Mouse (Mus musculus) erythroblast, adult 5-6 weeks (primary cell): ENCODE results near the gene Shisa9. TPM values are rescaled to one million over a fixed set of nuclear protein-coding genes. Genes with fewer than 3 reads are reported as not detected.

ENCODE experiments used
- ATAC-seq: replicated peaks from 2 replicates; pipeline ENCODE4 v1.8.0; 2016; ENCODE audit warnings: moderate number of reproducible peaks, mild to moderate bottlenecking, moderate TSS enrichment, inconsistent platforms; ENCODE audit not compliant: poor library complexity, low FRiP score, severe bottlenecking
- total RNA-seq, 2 experiments: library from RNA; stranded (forward) in 1 of 2; stranded (reverse) in 1 of 2; fragments of 150-400 nt in 1 of 2; fragments of 200-764, 138-1000 nt in 1 of 2; gene quantifications; 2 replicates each; pipeline versions ENCODE4 v1.2.3 to v1.2.4; 2015 to 2017; ENCODE audit warnings: low replicate concordance in 2 of 2

The Shisa9 gene
- total RNA-seq, 2 experiments from 2014 or later, result not detected

DNA sequence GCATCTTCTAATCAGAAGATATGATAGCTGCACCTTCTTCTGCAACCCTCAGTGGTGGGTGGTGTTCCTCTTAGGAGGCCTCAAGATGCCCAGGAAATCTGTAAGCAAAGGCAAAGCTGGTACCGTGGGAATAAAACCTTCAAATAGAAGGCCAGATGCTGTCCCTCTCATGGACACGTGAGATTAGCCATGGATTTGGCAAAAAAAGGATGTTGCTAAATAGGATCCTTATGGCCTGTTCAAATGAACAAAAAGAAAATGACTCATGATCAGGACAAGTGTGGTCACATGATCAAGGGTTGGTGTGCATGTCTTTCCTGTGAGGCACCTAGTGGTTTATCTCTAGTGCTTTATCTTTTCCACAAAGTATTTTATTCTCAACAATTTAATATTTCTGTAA lies 194.1 kb downstream of the Shisa9 start:
- ATAC-seq, result no peak

- no peak for ATAC-seq
Measured at GRCm38 (mm10) chr16:12189739-12190138, 205.8 kb downstream of the Shisa9 start.

- no peak for ATAC-seq
Measured at GRCm38 (mm10) chr16:12196841-12197240, 212.9 kb downstream of the Shisa9 start.

- no peak for ATAC-seq
Measured at GRCm38 (mm10) chr16:12197611-12198010, 213.7 kb downstream of the Shisa9 start.

GRCm38 (mm10) chr16:12201216-12201615 lies 217.3 kb downstream of the Shisa9 start:
- ATAC-seq, result no peak

DNA sequence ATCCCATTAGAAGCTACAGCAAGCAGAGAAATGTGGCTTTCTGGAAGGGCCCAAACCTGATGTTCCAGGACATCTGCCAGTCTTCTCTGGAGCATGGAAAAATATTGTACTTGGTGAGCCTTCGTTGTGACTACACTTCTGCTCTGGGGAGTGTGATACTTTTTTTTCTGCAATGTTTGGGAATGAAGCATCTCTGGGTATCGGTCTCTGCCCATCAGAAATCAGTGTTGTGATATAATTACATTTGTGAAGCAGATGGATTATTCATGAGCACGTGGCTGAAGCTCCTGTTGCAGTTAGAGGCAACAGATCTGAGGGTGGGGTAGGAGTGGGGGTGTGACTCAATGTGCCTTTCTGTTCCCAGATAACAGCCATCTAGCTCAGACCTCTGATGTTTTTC lies 218.2 kb downstream of the Shisa9 start:
- ATAC-seq, result no peak

DNA sequence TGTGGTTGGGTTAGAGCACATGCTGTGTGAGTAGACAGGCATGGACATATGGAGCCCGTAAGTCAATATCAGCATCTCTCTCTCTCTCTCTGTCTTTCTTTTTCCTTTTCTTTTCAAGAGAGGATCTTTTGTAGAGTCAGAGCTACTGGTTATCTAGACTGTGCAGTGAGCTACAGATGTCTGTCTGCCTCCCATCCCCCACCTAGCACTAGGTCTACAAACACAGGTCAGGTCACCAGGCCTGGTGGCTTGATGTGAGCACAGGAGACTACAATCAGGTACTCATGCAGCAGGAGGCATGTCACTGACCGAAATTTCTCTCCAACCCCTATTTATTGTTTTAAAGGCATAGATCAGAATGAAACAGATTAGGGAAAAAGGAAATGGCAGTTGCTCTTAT lies 219.1 kb downstream of the Shisa9 start:
- ATAC-seq, result no peak

DNA sequence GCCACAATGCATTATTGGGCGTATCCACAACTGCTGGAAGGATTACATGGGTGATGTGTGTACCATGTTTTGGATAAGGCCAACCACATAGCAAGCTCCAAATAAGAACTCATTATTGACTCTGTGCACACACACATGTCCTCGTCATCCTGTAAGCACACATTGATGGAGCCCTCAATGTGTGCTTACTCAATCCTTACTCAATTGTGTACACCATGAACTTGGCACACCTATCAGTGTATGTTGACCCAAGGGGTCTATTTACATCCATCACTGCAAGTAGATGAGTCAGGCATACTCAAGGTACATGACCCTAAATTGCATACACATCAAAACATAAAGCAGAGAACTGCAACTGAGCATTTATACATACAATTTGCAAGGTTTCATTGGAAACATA lies 220.5 kb downstream of the Shisa9 start:
- ATAC-seq, result no peak

GRCm38 (mm10) chr16:12206421-12206950 lies 222.6 kb downstream of the Shisa9 start:
- ATAC-seq, result no peak

DNA sequence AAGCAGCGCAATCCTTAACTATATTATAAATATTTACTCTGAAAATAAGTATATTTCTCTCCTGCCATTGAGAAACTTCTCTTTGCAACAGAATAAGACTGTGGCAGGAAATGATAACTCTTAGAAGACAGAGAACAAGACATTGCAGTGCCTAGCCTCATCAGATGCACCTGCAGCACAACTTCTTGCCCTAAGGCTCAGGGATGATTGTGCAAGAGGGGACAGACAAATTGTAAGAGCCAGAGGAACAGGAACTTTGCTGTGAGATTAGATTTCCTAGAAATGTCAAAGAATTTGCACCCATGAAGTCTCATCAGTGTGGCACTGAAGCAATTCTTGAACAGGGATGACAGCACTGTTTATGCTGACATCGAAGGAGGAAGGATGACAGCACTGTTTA lies 223.0 kb downstream of the Shisa9 start:
- no peak for ATAC-seq

DNA sequence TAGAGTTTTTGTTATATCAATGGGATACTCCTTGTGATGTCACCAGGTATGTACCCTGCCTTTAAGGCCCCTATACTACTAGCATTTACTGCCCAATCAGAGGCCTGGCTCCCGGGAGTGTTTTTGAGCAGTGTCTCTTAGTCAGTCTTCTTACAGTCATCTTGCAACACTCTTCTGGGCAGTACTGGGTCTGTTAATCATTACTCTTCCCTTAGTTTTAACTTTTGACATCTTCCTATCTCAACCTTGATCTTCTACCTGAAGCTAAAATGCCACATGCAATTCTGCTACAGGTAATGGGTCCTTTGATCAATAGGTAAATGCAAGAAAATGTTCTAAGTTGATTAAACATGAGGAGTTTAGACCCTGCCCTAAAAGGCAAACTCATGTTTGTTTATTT lies 225.4 kb downstream of the Shisa9 start:
- no peak for ATAC-seq

GRCm38 (mm10) chr16:12209819-12210218 lies 225.9 kb downstream of the Shisa9 start:
- no peak for ATAC-seq

GRCm38 (mm10) chr16:12214018-12214417 lies 230.1 kb downstream of the Shisa9 start:
- ATAC-seq, result no peak

- no peak for ATAC-seq
Measured at GRCm38 (mm10) chr16:12217289-12218150, 233.6 kb downstream of the Shisa9 start.

DNA sequence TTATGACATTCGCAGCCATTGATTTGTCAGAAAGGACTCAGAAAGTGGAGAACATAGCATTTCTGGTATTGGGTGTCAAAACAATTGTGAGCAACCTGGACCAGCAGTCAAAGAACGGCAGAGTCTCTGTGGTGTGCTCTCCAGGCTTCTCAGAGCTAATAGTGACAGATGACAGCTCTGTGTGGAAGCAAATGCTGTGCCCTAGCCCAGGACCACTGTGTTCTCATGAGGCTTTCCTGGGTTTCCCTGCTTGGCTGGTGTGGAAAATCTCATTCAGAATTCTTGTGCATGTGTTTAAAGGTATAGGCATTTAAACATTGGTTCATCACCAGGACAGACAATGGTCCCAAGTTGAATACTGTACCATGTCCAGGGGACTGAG lies 234.2 kb downstream of the Shisa9 start:
- ATAC-seq, result no peak

DNA sequence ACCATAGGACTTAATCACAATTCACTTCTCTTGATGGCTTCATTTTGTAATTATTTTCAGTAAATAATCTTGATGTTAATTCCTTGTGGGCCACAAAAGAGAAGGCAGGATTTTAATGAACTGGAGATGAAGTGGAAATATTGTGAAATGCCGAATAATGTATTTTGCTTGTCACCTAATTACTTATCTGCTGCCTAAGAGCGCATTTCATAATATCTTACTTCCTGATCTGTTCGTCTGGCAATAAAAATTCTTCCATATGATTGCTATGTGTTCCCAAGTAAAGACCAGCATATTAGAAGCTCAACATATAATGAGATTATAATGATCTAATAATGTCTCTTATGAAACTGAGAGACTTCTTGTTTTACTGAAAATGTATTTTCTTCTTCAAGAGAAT lies 235.9 kb downstream of the Shisa9 start:
- no peak for ATAC-seq

DNA sequence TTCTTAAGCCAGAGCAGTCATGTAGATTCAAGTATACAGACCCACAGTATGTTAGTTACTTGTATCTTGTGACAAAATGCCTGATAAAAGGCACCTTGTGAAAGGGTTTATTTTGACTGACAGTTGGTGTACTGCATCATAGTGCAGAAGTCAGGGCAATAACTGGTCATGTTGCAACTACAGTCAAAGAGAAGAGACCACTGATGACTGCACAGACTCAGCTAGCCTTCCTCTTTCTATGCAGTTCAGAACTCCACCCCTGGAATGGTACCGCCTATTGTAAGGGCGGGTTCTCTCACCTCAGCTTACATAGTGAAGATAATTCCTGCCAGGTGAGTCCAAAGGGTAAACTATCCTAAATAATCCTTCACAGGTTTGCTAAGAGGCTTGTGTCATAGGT lies 239.6 kb downstream of the Shisa9 start:
- no peak for ATAC-seq

DNA sequence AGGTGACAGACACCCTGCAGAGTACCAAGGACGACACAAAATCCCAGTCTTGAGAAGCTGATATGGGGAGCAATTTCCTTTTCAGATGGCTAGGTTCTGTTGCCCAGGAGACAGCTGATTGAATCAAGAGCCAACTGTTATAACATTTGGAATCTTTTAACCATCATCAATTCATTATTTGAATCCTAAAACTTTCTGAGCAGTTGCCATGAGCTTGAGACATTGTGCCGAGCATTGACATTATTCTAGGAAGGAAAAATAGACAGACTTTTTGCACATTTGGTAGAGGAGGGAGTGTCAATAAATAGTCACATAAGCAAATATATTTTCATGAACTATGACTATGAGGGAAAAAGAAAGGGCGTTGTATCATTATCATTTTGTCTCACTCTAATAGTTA lies 243.0 kb downstream of the Shisa9 start:
- ATAC-seq, result no peak

DNA sequence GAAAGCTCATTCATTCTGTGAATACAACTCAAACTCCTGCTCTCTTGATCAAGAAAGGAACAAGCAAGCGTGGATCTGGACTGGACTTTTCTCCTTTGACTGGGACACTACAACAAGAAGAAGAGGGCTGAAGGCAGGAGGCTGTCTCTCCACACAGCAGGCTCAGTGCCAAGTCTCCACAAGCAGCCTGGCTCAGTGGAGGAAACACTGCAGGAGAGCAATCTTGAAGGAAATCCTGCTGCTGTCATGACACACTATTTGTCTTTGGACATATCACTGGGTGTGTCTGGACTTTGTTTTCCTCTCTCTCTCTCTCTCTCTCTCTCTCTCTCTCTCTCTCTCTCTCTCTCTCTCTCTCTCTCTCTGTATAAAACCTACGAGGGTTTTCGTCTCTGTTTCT lies 249.4 kb downstream of the Shisa9 start:
- no peak for ATAC-seq

DNA sequence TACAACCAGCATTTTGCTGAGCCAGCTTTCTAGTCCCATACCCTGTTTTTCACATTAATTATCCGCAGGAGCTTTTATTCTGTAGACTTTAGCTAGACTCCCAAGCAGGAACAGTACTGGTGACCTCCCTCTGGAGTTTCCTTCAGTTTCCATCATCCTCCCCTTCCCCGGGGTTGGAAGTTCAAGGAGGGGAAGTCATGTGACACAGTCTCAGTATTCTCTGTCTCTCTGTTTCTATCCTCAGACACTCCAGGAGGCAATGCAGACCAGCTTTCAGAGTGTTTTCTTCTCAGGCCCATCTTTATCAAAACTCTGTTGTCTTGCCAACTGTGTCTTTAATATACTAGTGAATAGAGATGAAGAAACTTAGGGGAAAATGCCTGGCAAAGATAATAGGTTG lies 250.4 kb downstream of the Shisa9 start:
- no peak for ATAC-seq

GRCm38 (mm10) chr16:12238611-12239010 lies 254.7 kb downstream of the Shisa9 start:
- no peak for ATAC-seq

- ATAC-seq, result no peak
Measured at GRCm38 (mm10) chr16:12259361-12259760, 275.4 kb downstream of the Shisa9 start.
